Mouse (Mus musculus): Measurements from ENCODE around the gene Slain2.
A peak's percentile ranks its signal among the peaks of the same experiment; 100 is the strongest.

The Slain2 gene

DNA sequence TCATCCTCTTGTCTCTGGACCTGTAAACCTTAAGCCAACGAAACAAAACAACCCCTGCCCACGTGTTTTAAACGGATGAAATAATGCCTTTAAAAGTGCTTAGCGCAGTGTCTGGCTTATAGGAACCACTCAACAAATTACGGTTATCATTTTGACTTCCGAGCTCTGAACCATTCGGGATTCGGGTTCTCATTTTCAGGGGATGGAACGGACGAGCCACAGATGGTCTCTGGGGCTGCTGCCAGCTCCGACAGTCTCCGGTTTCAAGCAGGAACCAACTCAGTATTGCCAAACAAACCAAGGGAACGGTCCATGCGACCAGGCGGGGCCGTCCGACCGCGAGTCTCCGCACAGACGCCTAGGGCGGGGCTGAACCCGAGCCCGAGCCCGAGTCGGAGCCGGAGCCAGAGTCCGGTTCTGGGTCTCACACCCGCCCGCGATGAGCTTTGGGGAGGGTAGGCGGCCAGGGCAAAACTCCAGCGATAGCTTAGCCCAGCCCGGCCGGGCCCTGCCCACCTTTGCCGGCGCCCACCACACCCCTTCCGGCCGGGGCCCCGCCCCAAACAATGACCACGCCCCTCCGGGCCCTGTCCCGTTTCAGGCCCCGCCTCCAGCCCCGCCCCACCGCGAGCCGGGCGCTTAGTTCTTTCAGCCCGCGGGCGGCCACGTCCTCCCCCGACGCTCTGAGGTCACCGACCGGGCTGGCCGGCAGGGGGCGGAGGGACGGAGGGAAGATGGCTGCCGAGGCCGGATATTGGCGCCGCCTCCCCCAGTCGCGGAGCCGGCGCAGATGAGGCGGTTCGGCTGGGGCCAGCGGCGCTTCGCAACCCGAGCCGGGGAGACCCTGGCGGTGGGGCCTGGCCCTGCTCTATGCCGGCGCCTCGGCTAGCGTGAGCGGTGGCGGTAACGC lies at the start of gene Slain2:
Slain2 (plus strand) TSS at position 657 of the 910 bp plus-strand sequence.
- DNase-seq (ENCODE audit: low read depth, low spot score), result peak; percentile 98

DNA sequence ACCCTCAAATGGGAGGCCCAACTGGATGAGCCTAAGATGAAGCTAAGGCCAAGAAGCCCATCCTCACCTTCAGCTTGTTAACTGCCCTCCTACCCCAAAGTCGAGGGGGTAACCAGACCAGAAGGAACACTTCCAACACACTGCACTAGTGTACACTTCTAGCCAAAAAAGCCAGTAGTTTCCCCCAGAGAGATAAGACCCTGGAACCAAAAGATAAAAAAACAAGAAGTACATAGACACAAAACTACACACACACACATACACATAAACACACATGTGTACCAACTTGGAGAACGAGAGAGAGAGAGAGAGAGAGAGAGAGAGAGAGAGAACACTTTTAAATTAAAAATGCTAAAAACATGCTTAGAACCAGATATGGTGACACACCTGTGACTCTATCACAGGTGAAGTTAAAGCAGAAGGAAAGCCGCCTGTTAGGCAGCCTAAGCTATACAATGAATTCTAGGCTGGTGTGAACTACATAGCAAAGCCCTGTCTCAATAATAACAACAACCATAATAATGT lies 49.4 kb upstream of the Slain2 start:
- DNase-seq (ENCODE audit: low read depth, low spot score), result no peak

DNA sequence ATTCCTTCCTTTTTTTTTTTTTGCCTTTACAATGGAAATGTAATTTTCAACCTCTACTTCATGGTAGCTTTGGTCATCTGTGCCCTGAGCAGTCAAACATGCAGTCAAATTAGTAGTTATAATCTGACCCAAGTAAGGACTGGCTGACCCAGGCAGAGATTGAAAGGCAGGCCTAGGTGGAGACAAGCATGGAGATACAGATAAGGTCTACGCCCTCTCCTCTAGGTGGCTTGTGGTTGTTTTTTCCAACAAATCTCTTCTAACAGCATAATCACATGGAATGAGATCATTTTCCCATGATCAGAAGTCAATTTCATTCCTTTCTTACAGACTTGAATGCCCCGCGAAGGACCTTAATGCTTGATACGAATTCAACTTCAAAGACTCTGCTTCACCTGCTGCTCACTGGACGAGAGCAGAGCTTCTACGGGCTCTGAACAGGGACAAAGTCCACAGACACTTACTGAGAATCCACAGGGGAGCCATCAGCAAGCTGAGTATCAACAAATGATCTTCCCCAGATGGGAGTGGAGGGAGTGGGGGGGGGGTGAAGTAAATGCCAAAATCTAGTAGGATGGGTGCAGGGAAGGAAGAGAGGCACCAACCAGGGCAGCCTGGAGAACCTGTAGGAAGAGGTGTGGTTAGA lies 47.7 kb upstream of the Slain2 start:
- no peak for DNase-seq (ENCODE audit: low read depth, low spot score)

DNA sequence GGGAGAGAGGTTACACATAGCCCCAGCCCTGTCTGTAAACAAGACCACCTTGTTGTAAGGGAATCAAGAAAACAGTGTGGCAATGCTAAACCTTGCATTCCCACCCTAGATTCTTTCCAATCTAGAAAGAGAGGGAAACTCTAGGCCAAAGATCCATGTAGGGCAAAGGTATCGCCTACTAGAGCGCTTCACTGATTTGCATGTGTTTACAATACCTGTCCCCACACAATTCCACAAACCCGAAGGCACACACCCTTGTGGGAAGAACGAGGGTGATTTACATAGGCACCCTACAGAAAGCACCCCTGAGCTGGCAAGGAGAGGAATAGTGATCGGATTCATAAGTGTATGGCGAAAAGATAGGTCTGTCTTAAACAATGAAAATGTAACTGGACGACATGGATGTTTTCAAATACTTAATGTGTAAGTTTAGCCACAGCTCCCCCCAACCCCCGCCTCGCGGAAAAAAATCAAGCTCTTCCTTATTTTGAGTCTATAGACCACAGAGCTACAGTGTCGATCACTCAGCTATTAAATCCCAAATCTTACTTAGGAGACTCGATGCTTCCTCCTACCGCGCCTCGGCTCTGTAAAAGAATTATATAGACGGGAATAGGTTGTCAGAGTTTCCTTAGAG lies 47.0 kb upstream of the Slain2 start:
- no peak for DNase-seq (ENCODE audit: low read depth, low spot score)

DNA sequence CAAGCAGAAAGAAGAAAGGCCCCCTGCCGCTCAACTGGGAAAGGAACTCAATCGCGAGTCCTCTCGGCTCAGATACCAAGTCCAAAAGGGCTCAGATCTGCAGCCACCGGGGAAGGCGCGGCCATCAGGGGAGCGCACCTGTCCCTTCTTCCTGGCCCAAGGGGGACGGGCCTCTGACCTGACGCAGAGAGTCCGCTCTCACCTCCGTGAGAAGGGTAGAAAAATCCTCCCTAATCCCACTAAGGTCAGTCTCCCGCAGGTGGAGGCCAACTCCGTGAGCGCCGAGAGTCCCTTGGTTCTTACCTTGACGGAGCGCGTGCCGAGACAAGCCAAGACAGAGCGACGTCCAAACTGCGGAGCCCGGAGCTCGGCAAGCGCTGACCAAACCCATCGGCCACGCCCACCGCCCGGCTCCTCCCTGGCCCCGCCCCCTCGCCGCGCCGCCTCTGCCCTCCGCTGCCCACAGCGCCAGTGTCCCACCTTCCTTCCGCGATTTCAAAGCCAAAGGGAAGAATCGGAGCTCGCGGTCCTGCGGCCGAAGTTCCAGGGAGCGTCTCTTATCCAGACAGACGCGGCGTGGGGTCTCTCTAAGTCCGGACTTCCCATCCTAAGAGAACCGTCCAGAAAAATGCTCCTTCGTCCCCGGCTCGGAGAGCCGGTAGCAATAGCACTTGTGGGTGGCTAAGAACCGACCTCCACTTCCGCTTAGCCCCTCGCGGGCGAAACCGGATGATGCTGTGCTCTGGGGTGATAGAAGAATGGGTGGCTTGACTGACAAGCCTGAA lies 45.8 kb upstream of the Slain2 start, which contains the start of gene Tec:
Tec (minus strand) TSS at position 393 of the 785 bp plus-strand sequence.
- DNase-seq (ENCODE audit: low read depth, low spot score), result peak; percentile 84

DNA sequence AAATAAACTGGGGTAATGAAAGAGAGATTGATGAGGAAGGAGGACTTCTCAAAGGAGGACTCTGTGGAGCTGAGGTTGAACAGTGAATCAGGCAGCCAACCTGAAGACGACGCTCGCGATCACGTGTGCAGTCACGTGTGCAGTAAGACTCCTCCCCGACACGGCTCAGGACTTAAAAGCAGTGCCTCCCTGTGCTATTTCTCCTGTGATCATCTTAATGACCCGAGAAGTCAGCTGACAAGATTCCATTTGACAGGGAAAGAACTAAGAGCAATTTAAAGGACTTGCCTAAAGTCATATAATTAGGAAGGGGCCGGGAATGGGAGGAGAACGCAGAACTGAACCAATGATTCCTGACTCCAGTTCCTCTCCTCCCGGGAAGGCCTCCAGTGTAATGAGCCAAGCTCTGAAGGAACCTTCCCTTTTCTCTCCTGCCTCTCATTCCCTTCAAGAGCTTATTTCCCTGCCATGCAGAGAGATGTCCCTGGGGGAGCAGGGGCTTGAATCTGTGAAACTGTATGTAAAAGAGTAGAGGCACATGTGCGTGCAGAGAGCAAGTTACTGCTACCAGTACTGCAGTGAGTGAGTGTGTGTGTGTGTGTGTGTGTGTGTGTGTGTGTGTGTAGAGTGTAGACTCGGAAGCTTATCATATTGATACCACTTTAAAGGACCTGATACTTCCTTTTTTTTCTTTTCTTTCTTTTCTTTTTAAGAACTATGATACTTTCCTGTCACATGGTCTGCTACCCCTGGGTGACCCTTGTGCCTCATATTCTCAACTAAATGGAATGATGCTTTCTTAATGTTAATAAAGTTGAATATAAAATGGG lies 44.1 kb upstream of the Slain2 start:
- no peak for DNase-seq (ENCODE audit: low read depth, low spot score)

DNA sequence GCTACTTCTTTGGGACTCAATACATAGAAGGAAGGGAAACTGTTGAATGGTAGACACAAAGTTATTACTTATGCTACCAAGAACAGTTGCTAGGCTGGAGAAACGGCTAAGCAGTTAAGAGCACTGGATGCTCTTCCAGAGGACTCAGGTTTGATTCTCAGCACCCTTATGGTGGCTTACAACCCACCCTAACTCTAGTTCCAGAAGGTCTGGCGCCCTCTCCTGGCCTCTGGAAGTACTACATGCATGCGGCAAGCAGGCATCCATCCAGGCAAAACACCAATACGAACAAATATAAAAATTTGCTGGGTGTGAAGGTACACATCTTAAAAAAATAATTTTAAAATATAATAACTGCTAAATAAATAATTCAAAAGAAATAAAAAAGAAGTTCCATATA lies 43.0 kb upstream of the Slain2 start:
- DNase-seq (ENCODE audit: low read depth, low spot score), result no peak

DNA sequence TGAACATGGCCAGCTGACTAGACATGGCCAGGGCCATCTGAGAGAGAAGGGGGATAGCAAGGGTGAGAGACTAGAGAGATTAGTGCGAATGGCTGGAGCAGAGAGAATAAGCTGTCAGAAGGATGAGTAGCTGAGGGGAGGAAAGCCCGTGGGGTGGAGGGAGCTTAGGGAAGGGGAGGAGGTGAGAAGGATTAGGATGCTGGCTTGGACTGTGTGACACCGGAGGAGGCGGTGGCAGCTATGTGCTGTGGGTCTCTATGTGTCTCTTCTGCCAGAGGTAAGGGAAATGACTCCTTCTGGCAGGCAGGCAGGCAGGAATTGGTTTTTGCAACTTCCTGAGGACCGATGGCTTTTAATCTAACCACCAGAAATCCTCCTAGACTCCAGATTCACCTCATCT lies 34.4 kb upstream of the Slain2 start:
- DNase-seq (ENCODE audit: low read depth, low spot score), result no peak

DNA sequence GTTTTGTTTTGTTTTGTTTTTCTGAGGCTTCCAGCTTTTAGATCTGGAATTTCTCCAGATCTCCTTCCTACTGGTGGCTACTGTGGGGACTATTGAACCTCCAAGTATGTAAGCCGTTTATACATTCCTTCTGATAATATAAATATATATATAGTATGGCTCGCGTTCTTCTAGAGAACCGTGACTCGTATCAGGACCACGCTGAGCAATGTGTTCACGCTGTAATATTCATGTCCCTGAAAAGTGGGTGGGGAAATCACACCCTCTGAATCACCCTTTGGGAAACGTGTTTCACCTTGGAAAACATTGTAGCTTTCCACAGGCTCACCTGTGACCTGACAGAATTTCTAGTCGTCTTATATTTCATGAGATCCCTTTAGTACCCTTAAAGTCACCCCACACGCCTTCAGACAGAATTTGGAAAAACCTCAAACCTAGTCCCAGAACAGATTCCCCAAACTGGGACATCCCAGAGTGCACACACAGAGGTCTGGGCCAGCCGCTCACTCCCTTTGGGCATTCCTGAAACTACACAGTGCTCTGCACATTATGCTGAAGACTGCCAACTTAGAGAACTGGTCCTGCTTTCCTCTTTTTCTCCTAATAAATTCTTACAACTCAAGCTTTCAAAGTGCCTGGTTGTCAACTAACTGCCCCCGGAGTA lies 32.2 kb upstream of the Slain2 start:
- no peak for DNase-seq (ENCODE audit: low read depth, low spot score)

DNA sequence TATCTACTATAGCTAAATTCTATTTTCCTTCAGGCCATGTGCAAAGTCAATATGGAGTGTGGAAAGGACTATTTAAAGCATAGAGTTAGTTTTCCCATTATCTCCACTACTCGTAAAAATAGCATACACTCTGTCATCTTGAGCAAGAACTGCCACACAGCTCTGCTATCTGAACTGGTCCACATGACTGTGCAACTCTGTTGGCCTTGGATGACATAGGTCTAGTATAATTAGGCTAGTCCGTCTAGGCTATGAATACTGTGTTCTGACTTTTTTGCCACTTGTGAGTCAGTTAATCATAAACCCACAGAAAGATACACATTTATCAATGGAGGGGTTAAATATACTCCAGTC lies 31.7 kb upstream of the Slain2 start:
- DNase-seq (ENCODE audit: low read depth, low spot score), result no peak

DNA sequence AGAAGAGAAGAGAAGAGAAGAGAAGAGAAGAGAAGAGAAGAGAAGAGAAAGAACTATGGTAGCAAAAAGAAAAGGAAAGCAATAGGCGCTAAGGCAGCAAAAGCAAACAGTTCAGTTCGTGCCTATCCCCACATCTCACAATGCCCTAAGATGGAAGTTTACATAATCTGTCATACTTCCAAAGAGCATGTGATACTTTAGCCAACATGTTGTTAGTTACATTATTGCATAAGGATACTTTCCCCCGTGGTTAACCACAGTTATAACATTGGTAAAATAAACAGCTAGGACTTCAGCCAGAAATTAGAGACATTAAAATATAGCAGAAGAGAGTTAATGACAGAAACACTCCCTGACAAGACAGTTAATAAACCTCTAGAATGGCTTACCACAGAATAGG lies 30.4 kb upstream of the Slain2 start:
- no peak for DNase-seq (ENCODE audit: low read depth, low spot score)

DNA sequence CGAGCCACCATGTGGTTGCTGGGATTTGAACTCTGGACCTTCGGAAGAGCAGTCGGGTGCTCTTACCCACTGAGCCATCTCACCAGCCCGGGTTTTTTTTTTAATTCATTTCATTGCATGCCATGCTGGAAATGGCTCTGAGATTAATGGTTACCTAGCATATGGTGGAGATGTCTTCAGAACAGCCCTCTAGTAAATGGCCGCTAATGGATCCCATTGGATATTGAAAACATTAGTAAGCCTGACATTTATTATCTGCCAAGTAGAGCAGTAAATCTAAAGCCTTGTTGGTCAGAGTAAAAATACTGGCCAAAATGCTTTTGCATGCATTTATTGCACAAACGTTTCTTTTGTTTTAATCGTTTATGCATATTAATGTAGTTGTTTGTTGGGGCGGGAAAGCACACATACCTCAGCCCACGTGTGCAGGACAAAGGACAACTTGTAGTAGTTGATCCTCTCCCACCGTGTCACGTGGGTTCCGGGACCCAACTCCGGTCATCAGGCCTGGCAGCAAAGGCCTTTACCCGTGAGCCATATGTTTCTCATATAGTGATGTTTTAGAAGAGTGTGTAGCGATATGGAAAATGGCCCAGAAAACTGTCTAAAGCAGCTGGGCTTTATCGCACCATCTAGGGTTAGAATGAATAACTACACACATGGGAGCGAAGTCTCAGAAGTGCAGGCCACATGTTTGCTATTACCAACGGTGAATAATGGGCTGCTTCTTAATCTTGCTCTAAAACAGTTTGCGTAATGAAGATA lies 27.5 kb upstream of the Slain2 start:
- DNase-seq (ENCODE audit: low read depth, low spot score), result peak; percentile 81

DNA sequence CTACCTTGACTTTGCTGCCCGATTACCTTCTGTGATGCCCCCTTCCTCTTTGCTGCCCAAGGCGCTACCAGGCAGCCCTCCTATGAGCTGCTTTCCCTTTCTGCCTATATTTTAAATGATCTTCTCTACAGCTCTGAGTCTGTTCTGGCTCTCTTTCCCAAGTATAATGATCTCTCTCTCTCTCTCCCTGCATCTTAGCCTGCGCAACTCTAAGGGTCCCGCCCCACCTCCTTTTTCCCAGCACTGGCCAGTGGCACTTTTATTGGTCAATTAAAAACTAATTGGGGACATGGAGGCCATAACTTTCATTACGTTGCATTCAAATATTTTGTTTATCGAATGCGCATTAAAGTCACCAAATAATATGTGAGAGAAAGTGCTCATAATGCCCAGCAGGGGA lies 25.8 kb upstream of the Slain2 start:
- no peak for DNase-seq (ENCODE audit: low read depth, low spot score)

DNA sequence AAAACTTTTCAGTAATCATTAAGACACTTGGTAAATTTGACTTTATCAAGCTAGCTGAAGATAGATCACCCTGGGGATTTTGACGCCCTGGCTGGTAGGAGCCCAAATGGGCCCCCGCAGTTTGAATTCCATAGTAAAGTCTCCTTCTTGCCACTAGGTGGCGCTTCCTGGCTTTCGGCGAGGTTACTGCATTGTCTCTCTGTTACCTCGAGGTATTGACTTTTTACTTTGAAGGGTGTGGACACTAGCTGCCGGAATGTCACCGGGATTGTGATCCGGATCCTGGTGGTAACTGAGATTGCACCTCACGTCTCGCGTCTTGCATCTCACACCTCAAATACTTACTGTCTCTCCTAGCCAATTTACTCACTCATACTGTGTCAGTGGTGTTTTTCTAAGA lies 22.6 kb upstream of the Slain2 start:
- DNase-seq (ENCODE audit: low read depth, low spot score), result peak; percentile 75

DNA sequence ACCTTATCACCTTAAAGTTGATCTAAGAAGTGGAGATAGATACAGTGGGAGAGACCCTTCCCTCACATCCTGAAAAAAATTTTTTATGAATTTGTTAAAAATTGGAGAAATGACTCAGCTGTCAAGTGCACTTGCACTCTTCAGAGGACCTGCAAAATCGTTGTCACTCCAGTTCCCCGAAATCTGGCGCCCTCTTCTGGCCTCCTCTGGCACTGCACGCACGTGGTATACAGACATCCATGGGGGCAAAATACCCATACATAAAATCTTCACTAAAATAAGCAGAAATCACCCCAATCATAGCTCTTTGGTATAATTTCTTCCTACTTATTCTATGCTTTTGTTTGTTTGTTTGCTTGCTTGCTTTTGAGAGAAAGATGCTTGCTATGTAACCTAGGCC lies 20.1 kb upstream of the Slain2 start:
- DNase-seq (ENCODE audit: low read depth, low spot score), result no peak

DNA sequence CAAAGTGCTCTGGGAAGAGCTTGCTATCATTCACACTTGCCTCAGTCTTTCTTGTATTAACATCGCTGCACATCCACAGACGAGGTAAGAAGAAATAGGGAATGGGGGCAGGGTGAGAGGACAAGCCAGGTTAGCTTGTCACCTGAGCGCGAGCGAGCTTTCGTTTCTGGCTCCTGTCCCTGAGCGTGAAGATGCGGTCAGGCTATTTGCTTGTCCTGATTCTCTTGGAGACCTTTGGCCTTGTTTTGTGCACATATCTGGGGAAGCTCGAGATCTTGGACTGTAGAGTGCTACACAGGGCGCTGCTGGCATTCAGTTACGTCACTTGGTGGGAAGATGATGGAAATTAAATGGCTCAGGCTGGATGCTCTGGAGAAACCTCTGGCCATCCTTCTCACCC lies 18.8 kb upstream of the Slain2 start:
- DNase-seq (ENCODE audit: low read depth, low spot score), result no peak

DNA sequence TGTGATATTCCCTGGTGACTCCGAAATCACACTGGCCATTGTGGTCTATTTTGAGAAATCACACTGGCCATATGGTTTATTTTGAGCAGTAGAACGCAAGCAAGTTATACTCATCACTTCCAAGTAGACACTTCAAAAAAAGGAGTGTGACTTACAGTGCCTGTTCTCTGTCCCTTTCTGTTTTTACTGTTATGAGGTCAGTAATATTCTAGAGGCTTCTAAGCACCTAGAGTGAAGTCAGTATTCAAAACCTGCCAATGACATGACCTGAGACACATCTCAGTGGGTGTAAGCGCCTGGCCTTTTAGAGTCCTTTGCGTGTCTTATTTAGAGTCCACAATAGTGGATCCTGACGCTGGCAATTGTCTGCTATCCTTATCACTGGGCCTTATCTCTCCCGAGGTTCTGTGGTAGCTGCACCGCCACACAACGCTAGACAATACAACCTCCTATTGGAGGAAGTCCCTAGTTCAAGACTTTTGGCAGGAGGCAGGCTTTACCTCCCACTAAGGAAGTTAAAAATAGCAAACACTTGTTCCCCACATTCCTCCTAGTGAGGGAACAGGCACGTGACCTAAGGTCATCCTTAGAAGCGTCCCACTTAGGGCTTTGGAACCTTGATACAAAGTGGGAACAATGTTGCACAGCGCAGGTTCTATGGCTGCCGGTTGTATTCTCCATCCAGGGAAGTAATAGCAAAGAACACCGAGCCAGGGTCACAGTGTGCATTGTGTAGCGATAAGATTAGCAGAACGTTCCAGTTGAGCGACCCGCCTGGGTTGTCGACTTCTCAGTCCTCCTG lies 17.4 kb upstream of the Slain2 start:
- DNase-seq (ENCODE audit: low read depth, low spot score), result no peak

DNA sequence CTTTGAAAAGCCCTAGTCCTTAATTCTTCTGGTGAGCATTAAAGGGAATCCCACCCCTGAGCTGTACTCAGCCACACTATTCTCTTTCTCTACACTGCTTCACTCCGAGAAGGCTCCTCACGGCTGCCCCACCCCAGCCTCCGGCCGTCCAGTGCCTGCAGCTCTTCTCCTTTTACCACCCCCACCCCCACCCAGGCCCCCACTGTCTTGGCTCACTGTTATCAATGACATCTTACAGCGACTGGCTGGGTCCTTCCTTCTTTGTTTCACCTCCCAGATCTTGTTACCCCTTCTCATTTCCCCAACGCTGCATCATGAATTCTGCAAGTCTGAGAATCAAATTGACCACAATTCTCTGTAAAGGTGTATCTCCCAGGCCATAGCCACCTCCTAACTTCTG lies 16.1 kb upstream of the Slain2 start:
- no peak for DNase-seq (ENCODE audit: low read depth, low spot score)

DNA sequence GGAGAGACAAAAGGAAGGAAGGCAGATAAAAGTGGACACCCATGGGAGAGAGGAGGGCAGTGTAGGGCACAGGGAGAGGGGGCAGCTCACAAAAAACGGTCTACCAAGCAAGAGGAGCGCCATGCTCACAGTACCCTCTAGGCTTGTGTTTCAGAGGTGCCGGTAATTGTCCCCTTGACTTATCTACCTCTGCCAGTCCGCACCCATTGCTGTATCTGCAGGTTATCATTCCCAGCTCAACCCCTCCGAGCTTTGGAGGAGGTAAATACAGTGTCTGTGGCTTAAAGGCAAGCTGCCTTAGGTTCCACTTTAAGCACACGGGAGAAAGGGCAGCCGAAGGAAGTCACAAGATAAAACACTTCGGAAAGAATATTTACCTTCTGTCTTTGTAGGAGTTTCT lies 14.8 kb upstream of the Slain2 start:
- DNase-seq (ENCODE audit: low read depth, low spot score), result no peak
